Mouse (Mus musculus) kidney, adult 2 months (tissue): ENCODE measurements around the gene Gpbar1.

ENCODE experiments used
- CTCF ChIP-seq: fragments of 200-500 bp; conservative IDR thresholded peaks from 2 replicates; pipeline ENCODE4 v1.5.1; 2011; ENCODE audit warnings: low read depth, mild to moderate bottlenecking, control low read depth, low read length, moderate library complexity, mixed read lengths; ENCODE audit not compliant: insufficient read depth, insufficient read length
- POLR2A ChIP-seq: fragments of 200-500 bp; IDR thresholded peaks from one replicate; pipeline ENCODE4 v1.6.1; 2011; ENCODE audit warnings: low read depth, low read length, control low read depth

- TF ChIP-seq CTCF: no peak
- no peak for TF ChIP-seq POLR2A
Observed at GRCm38 (mm10) chr1:74280591-74281325, 2.4 kb downstream of the Gpbar1 start.
